Mouse (Mus musculus): ENCODE results near the gene Htt. TPM values are rescaled to one million over a fixed set of nuclear protein-coding genes. Genes with fewer than 3 reads are reported as not detected.
"Not testable (repeated sequence)": the region's sequence is repeated elsewhere in the genome, so short reads cannot be mapped to it uniquely, and the experiment has no call there.

The Htt gene
- 13.1 and 13.7 TPM in 2 replicates for polyA plus RNA-seq (2014; fragmentation: Nextera tagmentation; extraction: Ambion mirVana)

- H3K4me1 ChIP-seq (ENCODE audit: control insufficient read depth, insufficient read depth, low read length) = peaks cover 9% of the 10 kb centered on the region
- peak within 1 kb of the TSS; percentile 66 for H3K4me2 ChIP-seq (ENCODE audit: low read depth, low read length)
- ATAC-seq (ENCODE audit: low read depth) = peak; percentile 98
- H3K27ac ChIP-seq (replicated peaks; ENCODE audit: low read depth, low read length) = peak within 1 kb of the TSS; percentile 94
- under 1% methylated on average over 32 of the region's 35 CpGs for WGBS
- peak within 1 kb of the TSS; percentile 97 for H3K9ac ChIP-seq (ENCODE audit: low read depth, low read length)
- peak within 1 kb of the TSS; percentile 95 for H3K4me3 ChIP-seq (ENCODE audit: low read depth, low read length)
- H3K27me3 ChIP-seq (replicated peaks; ENCODE audit: control insufficient read depth, insufficient read depth, low read length) = no peaks in the 10 kb centered on the region
- no peaks in the 10 kb centered on the region for H3K9me3 ChIP-seq (ENCODE audit: control insufficient read depth, low read length)
- no peaks in the 10 kb centered on the region for H3K36me3 ChIP-seq (ENCODE audit: control insufficient read depth, insufficient read depth, low read length)
- peak; percentile 99 for DNase-seq (ENCODE audit: low spot score)
These were observed at the start of gene Htt for GRCm38 (mm10) chr5:34761509-34761908. Gene Htt (plus strand): TSS chr5:34761740.

- H3K36me3 ChIP-seq (ENCODE audit: control insufficient read depth, insufficient read depth, low read length); ATAC-seq (ENCODE audit: low read depth); H3K9me3 ChIP-seq (ENCODE audit: control insufficient read depth, low read length); H3K9ac ChIP-seq (ENCODE audit: low read depth, low read length); H3K27me3 ChIP-seq (replicated peaks; ENCODE audit: control insufficient read depth, insufficient read depth, low read length); H3K4me3 ChIP-seq (ENCODE audit: low read depth, low read length); H3K4me1 ChIP-seq (ENCODE audit: control insufficient read depth, insufficient read depth, low read length); H3K4me2 ChIP-seq (ENCODE audit: low read depth, low read length); H3K27ac ChIP-seq (replicated peaks; ENCODE audit: low read depth, low read length); DNase-seq (ENCODE audit: low spot score): not testable (repeated sequence)
- 83% methylated on average over 3 of the region's 3 CpGs for WGBS
These were observed 47.2 kb upstream of the Htt start for GRCm38 (mm10) chr5:34714371-34714770.

GRCm38 (mm10) chr5:34714816-34715215 lies 46.7 kb upstream of the Htt start:
- H3K4me1 ChIP-seq (ENCODE audit: control insufficient read depth, insufficient read depth, low read length) = no peaks in the 10 kb centered on the region
- H3K9ac ChIP-seq (ENCODE audit: low read depth, low read length) = no peak overlapping the region
- no peak overlapping the region for H3K4me3 ChIP-seq (ENCODE audit: low read depth, low read length)
- no peaks in the 10 kb centered on the region for H3K36me3 ChIP-seq (ENCODE audit: control insufficient read depth, insufficient read depth, low read length)
- ATAC-seq (ENCODE audit: low read depth) (no peak), DNase-seq (ENCODE audit: low spot score) (no peak)
- H3K27ac ChIP-seq (replicated peaks; ENCODE audit: low read depth, low read length) = no peak overlapping the region
- H3K27me3 ChIP-seq (replicated peaks; ENCODE audit: control insufficient read depth, insufficient read depth, low read length) = no peaks in the 10 kb centered on the region
- WGBS = 79% methylated on average over 5 of the region's 5 CpGs
- no peaks in the 10 kb centered on the region for H3K9me3 ChIP-seq (ENCODE audit: control insufficient read depth, low read length)
- H3K4me2 ChIP-seq (ENCODE audit: low read depth, low read length) = no peak overlapping the region

- H3K4me1 ChIP-seq (ENCODE audit: control insufficient read depth, insufficient read depth, low read length) = no peaks in the 10 kb centered on the region
- H3K9ac ChIP-seq (ENCODE audit: low read depth, low read length) = no peak overlapping the region
- H3K36me3 ChIP-seq (ENCODE audit: control insufficient read depth, insufficient read depth, low read length) = no peaks in the 10 kb centered on the region
- no peak overlapping the region for H3K4me2 ChIP-seq (ENCODE audit: low read depth, low read length)
- no peaks in the 10 kb centered on the region for H3K27me3 ChIP-seq (replicated peaks; ENCODE audit: control insufficient read depth, insufficient read depth, low read length)
- DNase-seq (ENCODE audit: low spot score) = no peak
- no peaks in the 10 kb centered on the region for H3K9me3 ChIP-seq (ENCODE audit: control insufficient read depth, low read length)
- H3K4me3 ChIP-seq (ENCODE audit: low read depth, low read length) = no peak overlapping the region
- H3K27ac ChIP-seq (replicated peaks; ENCODE audit: low read depth, low read length) = no peak overlapping the region
- no peak for ATAC-seq (ENCODE audit: low read depth)
These were observed 32.4 kb upstream of the Htt start for GRCm38 (mm10) chr5:34729141-34729540.

GRCm38 (mm10) chr5:34730255-34730654 lies 31.3 kb upstream of the Htt start:
- Histone ChIP-seq H3K27me3 (replicated peaks; ENCODE audit: control insufficient read depth, insufficient read depth, low read length) (no peaks in the 10 kb centered on the region), H3K9ac (ENCODE audit: low read depth, low read length) (no peak overlapping the region), H3K4me3 (ENCODE audit: low read depth, low read length) (no peak overlapping the region), H3K27ac (replicated peaks; ENCODE audit: low read depth, low read length) (no peak overlapping the region), H3K4me1 (ENCODE audit: control insufficient read depth, insufficient read depth, low read length) (no peaks in the 10 kb centered on the region), H3K9me3 (ENCODE audit: control insufficient read depth, low read length) (no peaks in the 10 kb centered on the region), H3K4me2 (ENCODE audit: low read depth, low read length) (no peak overlapping the region), H3K36me3 (ENCODE audit: control insufficient read depth, insufficient read depth, low read length) (no peaks in the 10 kb centered on the region)
- DNase-seq (ENCODE audit: low spot score) (no peak), ATAC-seq (ENCODE audit: low read depth) (no peak)
- WGBS = 71% methylated on average over 1 of the region's 1 CpGs

- Histone ChIP-seq H3K36me3 (ENCODE audit: control insufficient read depth, insufficient read depth, low read length) (no peaks in the 10 kb centered on the region), H3K9ac (ENCODE audit: low read depth, low read length) (no peak overlapping the region)
- 46% methylated on average over 3 of the region's 3 CpGs for WGBS
These were observed 10.1 kb upstream of the Htt start for GRCm38 (mm10) chr5:34751477-34751876.

GRCm38 (mm10) chr5:34758762-34759161 lies 2.8 kb upstream of the Htt start:
- DNase-seq (ENCODE audit: low spot score) (no peak), ATAC-seq (ENCODE audit: low read depth) (no peak)
- Histone ChIP-seq H3K9me3 (ENCODE audit: control insufficient read depth, low read length) (no peaks in the 10 kb centered on the region), H3K4me2 (ENCODE audit: low read depth, low read length) (no peak overlapping the region), H3K36me3 (ENCODE audit: control insufficient read depth, insufficient read depth, low read length) (no peaks in the 10 kb centered on the region), H3K4me1 (ENCODE audit: control insufficient read depth, insufficient read depth, low read length) (peaks cover 9% of the 10 kb centered on the region), H3K27ac (replicated peaks; ENCODE audit: low read depth, low read length) (no peak overlapping the region), H3K9ac (ENCODE audit: low read depth, low read length) (no peak overlapping the region), H3K4me3 (ENCODE audit: low read depth, low read length) (no peak overlapping the region), H3K27me3 (replicated peaks; ENCODE audit: control insufficient read depth, insufficient read depth, low read length) (no peaks in the 10 kb centered on the region)
- 71% methylated on average over 1 of the region's 1 CpGs for WGBS

More at GRCm38 (mm10) chr5:34751477-34751876, 10.1 kb upstream of the Htt start:
- H3K4me2 ChIP-seq (ENCODE audit: low read depth, low read length) = no peak overlapping the region
- H3K27ac ChIP-seq (replicated peaks; ENCODE audit: low read depth, low read length) = no peak overlapping the region
- H3K4me3 ChIP-seq (ENCODE audit: low read depth, low read length) = no peak overlapping the region
- DNase-seq (ENCODE audit: low spot score) (no peak), ATAC-seq (ENCODE audit: low read depth) (no peak)
- no peaks in the 10 kb centered on the region for H3K4me1 ChIP-seq (ENCODE audit: control insufficient read depth, insufficient read depth, low read length)
- no peaks in the 10 kb centered on the region for H3K9me3 ChIP-seq (ENCODE audit: control insufficient read depth, low read length)
- H3K27me3 ChIP-seq (replicated peaks; ENCODE audit: control insufficient read depth, insufficient read depth, low read length) = no peaks in the 10 kb centered on the region

GRCm38 (mm10) chr5:34760850-34761508 lies 561 bp upstream of the Htt start:
- Histone ChIP-seq H3K27ac (replicated peaks; ENCODE audit: low read depth, low read length) (peak overlapping the region; percentile 94), H3K4me2 (ENCODE audit: low read depth, low read length) (peak overlapping the region; percentile 66), H3K36me3 (ENCODE audit: control insufficient read depth, insufficient read depth, low read length) (no peaks in the 10 kb centered on the region), H3K9me3 (ENCODE audit: control insufficient read depth, low read length) (no peaks in the 10 kb centered on the region), H3K9ac (ENCODE audit: low read depth, low read length) (peak overlapping the region; percentile 69), H3K27me3 (replicated peaks; ENCODE audit: control insufficient read depth, insufficient read depth, low read length) (no peaks in the 10 kb centered on the region), H3K4me3 (ENCODE audit: low read depth, low read length) (peak overlapping the region; percentile 95), H3K4me1 (ENCODE audit: control insufficient read depth, insufficient read depth, low read length) (peaks cover 9% of the 10 kb centered on the region)
- WGBS = 1% methylated on average over 19 of the region's 19 CpGs
- peak; percentile 1 for DNase-seq (ENCODE audit: low spot score)
- ATAC-seq (ENCODE audit: low read depth) = peak; percentile 27

All from embryonic facial prominence, embryonic 14.5 days (tissue).